Mouse (Mus musculus) E14TG2a.4 (cell line): ENCODE results near the gene Man2a1.

Source experiments
- H3K27me3 ChIP-seq: 2 replicates; pipeline ENCODE4 v1.6.1; 2014; ENCODE audit warnings: low read length, control low read depth; ENCODE audit not compliant: insufficient read depth
- H3K36me3 ChIP-seq: 2 replicates; pipeline ENCODE4 v1.6.1; 2014; ENCODE audit warnings: low read length, control low read depth; ENCODE audit not compliant: insufficient read depth
- H3K4me1 ChIP-seq: replicated peaks from 2 replicates; pipeline ENCODE4 v1.6.1; 2014; ENCODE audit warnings: low read depth, low read length, control low read depth
- H3K4me3 ChIP-seq: replicated peaks from 2 replicates; pipeline ENCODE4 v1.5.1; 2014; ENCODE audit warnings: mild to moderate bottlenecking, low read length
- H3K9me3 ChIP-seq: 2 replicates; pipeline ENCODE4 v1.6.1; 2014; ENCODE audit warnings: low read length, control low read depth
- CTCF ChIP-seq: conservative IDR thresholded peaks from 2 replicates; pipeline ENCODE4 v1.5.1; 2014; ENCODE audit warnings: low read length
- NANOG ChIP-seq: IDR thresholded peaks from 2 replicates; pipeline ENCODE4 v1.6.1; 2014; ENCODE audit warnings: borderline replicate concordance, low read length, mixed read lengths
- POU5F1 ChIP-seq: IDR thresholded peaks from 2 replicates; pipeline ENCODE4 v1.6.1; 2014; ENCODE audit warnings: low read length, borderline replicate concordance

Gene Man2a1

GRCm38 (mm10) chr17:64575240-64575639 lies 25.3 kb upstream of the Man2a1 start:
- Histone ChIP-seq H3K27me3 (no peaks in the 10 kb centered on the region), H3K4me1 (no peaks in the 10 kb centered on the region), H3K4me3 (no peak overlapping the region), H3K9me3 (peaks cover 1% of the 10 kb centered on the region; the same call in 1 of the 2 replicates), H3K36me3 (no peaks in the 10 kb centered on the region)
- TF ChIP-seq POU5F1 (no peak), CTCF (peak; percentile 65)

- Histone ChIP-seq H3K9me3 (no peaks in the 10 kb centered on the region), H3K4me1 (no peaks in the 10 kb centered on the region), H3K27me3 (peaks cover 10% of the 10 kb centered on the region; the same call in 1 of the 2 replicates), H3K4me3 (no peak overlapping the region), H3K36me3 (no peaks in the 10 kb centered on the region)
- no peak for TF ChIP-seq POU5F1
- TF ChIP-seq CTCF = no peak
- no peak for TF ChIP-seq NANOG
Measured at GRCm38 (mm10) chr17:64577485-64577884, 23.1 kb upstream of the Man2a1 start.

- Histone ChIP-seq H3K9me3 (no peaks in the 10 kb centered on the region), H3K4me3 (no peak overlapping the region), H3K4me1 (no peaks in the 10 kb centered on the region), H3K27me3 (peaks cover 12% of the 10 kb centered on the region; the same call in 1 of the 2 replicates), H3K36me3 (no peaks in the 10 kb centered on the region)
- TF ChIP-seq CTCF (no peak), NANOG (no peak), POU5F1 (no peak)
Measured at GRCm38 (mm10) chr17:64578346-64578745, 22.2 kb upstream of the Man2a1 start.

GRCm38 (mm10) chr17:64579696-64580095 lies 20.8 kb upstream of the Man2a1 start:
- H3K27me3 ChIP-seq = peaks cover 16% of the 10 kb centered on the region; the same call in 1 of the 2 replicates
- H3K4me3 ChIP-seq = no peak overlapping the region
- no peaks in the 10 kb centered on the region for H3K36me3 ChIP-seq
- H3K4me1 ChIP-seq = no peaks in the 10 kb centered on the region
- no peaks in the 10 kb centered on the region for H3K9me3 ChIP-seq
- no peak for TF ChIP-seq CTCF
- TF ChIP-seq POU5F1 = no peak
- TF ChIP-seq NANOG = no peak

GRCm38 (mm10) chr17:64581133-64581532 lies 19.4 kb upstream of the Man2a1 start:
- Histone ChIP-seq H3K4me3 (no peak overlapping the region), H3K4me1 (no peaks in the 10 kb centered on the region), H3K9me3 (no peaks in the 10 kb centered on the region), H3K36me3 (no peaks in the 10 kb centered on the region), H3K27me3 (peaks cover 16% of the 10 kb centered on the region; the same call in 1 of the 2 replicates)
- TF ChIP-seq POU5F1 (no peak), NANOG (no peak), CTCF (no peak)

GRCm38 (mm10) chr17:64581962-64582361 lies 18.6 kb upstream of the Man2a1 start:
- TF ChIP-seq NANOG (no peak), CTCF (no peak), POU5F1 (no peak)
- H3K4me3 ChIP-seq = no peak overlapping the region
- H3K36me3 ChIP-seq = no peaks in the 10 kb centered on the region
- no peaks in the 10 kb centered on the region for H3K4me1 ChIP-seq
- H3K27me3 ChIP-seq = peaks cover 16% of the 10 kb centered on the region; the same call in 1 of the 2 replicates
- no peaks in the 10 kb centered on the region for H3K9me3 ChIP-seq

GRCm38 (mm10) chr17:64590483-64590882 lies 10.1 kb upstream of the Man2a1 start:
- Histone ChIP-seq H3K27me3 (peaks cover 3% of the 10 kb centered on the region; the same call in 1 of the 2 replicates), H3K9me3 (no peaks in the 10 kb centered on the region), H3K4me3 (no peak overlapping the region), H3K36me3 (no peaks in the 10 kb centered on the region), H3K4me1 (no peaks in the 10 kb centered on the region)
- TF ChIP-seq POU5F1 (no peak), CTCF (no peak), NANOG (no peak)

GRCm38 (mm10) chr17:64591366-64591765 lies 9.2 kb upstream of the Man2a1 start:
- H3K36me3 ChIP-seq = no peaks in the 10 kb centered on the region
- no peaks in the 10 kb centered on the region for H3K9me3 ChIP-seq
- peaks cover 3% of the 10 kb centered on the region; the same call in 1 of the 2 replicates for H3K27me3 ChIP-seq
- no peak overlapping the region for H3K4me3 ChIP-seq
- H3K4me1 ChIP-seq = no peaks in the 10 kb centered on the region
- no peak for TF ChIP-seq POU5F1
- no peak for TF ChIP-seq NANOG
- no peak for TF ChIP-seq CTCF

GRCm38 (mm10) chr17:64592355-64592754 lies 8.2 kb upstream of the Man2a1 start:
- no peaks in the 10 kb centered on the region for H3K4me1 ChIP-seq
- H3K27me3 ChIP-seq = peaks cover 3% of the 10 kb centered on the region; the same call in 1 of the 2 replicates
- no peaks in the 10 kb centered on the region for H3K9me3 ChIP-seq
- TF ChIP-seq POU5F1 = no peak
- TF ChIP-seq CTCF = no peak
- no peak for TF ChIP-seq NANOG
- no peaks in the 10 kb centered on the region for H3K36me3 ChIP-seq
- no peak overlapping the region for H3K4me3 ChIP-seq
